Mouse (Mus musculus) kidney, embryonic 14.5 days (tissue): ENCODE results near the gene Pigm. TPM values are rescaled to one million over a fixed set of nuclear protein-coding genes. Genes with fewer than 3 reads are reported as not detected.

ENCODE experiments used
- ATAC-seq: fragments of 200-750 bp; cut with Nextera tagmentation; 2 replicates; pipeline ENCODE4 v1.8.0; 2017; ENCODE audit warnings: moderate number of reproducible peaks, mild to moderate bottlenecking, moderate TSS enrichment, moderate library complexity; ENCODE audit not compliant: low FRiP score, low TSS enrichment
- H3K27ac ChIP-seq: fragments of 300-500 bp; sonication (generic); 2 replicates; pipeline ENCODE4 v1.5.1; 2014; ENCODE audit warnings: low read depth, mild to moderate bottlenecking, low read length, moderate library complexity, mixed read lengths
- H3K27me3 ChIP-seq: fragments of 300-500 bp; sonication (generic); 2 replicates; pipeline ENCODE4 v1.6.1; 2014; ENCODE audit warnings: mild to moderate bottlenecking, low read length; ENCODE audit not compliant: control insufficient read depth, insufficient read depth
- H3K36me3 ChIP-seq: fragments of 300-500 bp; sonication (generic); 2 replicates; pipeline ENCODE4 v1.6.1; 2014; ENCODE audit warnings: low read length, mixed read lengths; ENCODE audit not compliant: control insufficient read depth, insufficient read depth
- H3K4me1 ChIP-seq: fragments of 300-500 bp; sonication (generic); 2 replicates; pipeline ENCODE4 v1.6.1; 2014; ENCODE audit warnings: low read length, mixed read lengths; ENCODE audit not compliant: control insufficient read depth, insufficient read depth
- H3K4me2 ChIP-seq: fragments of 300-500 bp; sonication (generic); replicated peaks from 2 replicates; pipeline ENCODE4 v1.6.1; 2014; ENCODE audit warnings: low read depth, mild to moderate bottlenecking, low read length
- H3K4me3 ChIP-seq: fragments of 300-500 bp; sonication (generic); 2 replicates; pipeline ENCODE4 v1.5.1; 2014; ENCODE audit warnings: mild to moderate bottlenecking, low read length
- H3K9ac ChIP-seq: fragments of 300-500 bp; sonication (generic); 2 replicates; pipeline ENCODE4 v1.6.1; 2014; ENCODE audit warnings: low read depth, mild to moderate bottlenecking, low read length, moderate library complexity
- H3K9me3 ChIP-seq: fragments of 300-500 bp; sonication (generic); 2 replicates; pipeline ENCODE4 v1.6.1; 2016; ENCODE audit warnings: low read length; ENCODE audit not compliant: control insufficient read depth
- WGBS: fragments of 180-500 bp; shearing (Covaris S2); extraction: QIAGEN DNeasy Blood & Tissue Kit; methylation state at CpG from one replicate; pipeline ENCODE4 v1.1.7; 2014; 5-methylcytosine and 5-hydroxymethylcytosine counted together
- polyA plus RNA-seq: library from polyadenylated mRNA; unstranded; fragments of >200 nt; fragmentation: Nextera tagmentation; extraction: Ambion mirVana; gene quantifications from 2 replicates; pipeline ENCODE4 v1.2.1, GENCODE M21; 2014

The Pigm gene
- 9.5 and 12.1 TPM in 2 replicates for polyA plus RNA-seq

- Histone ChIP-seq H3K36me3 (peaks cover 9% of the 10 kb centered on the region; the same call in 1 of the 2 replicates), H3K4me3 (peak within 1 kb of the TSS; percentile 96), H3K9me3 (no peaks in the 10 kb centered on the region), H3K27ac (peak within 1 kb of the TSS; percentile 76; the same call in 1 of the 2 replicates), H3K27me3 (no peaks in the 10 kb centered on the region), H3K4me2 (peak within 1 kb of the TSS; percentile 95), H3K9ac (peak within 1 kb of the TSS; percentile 87), H3K4me1 (peaks cover 12% of the 10 kb centered on the region)
- ATAC-seq: peak; percentile 99
- WGBS: under 1% methylated on average over 39 of the region's 39 CpGs
Observed at GRCm38 (mm10) chr1:172376198-172376667, at the start of gene Pigm. TSS of gene Pigm (plus strand) at chr1:172376546.

- Histone ChIP-seq H3K9ac (peak overlapping the region; percentile 38; the same call in 1 of the 2 replicates), H3K27ac (no peak overlapping the region), H3K4me2 (peak overlapping the region; percentile 71), H3K4me1 (no peaks in the 10 kb centered on the region), H3K9me3 (no peaks in the 10 kb centered on the region), H3K4me3 (peak overlapping the region; percentile 42), H3K36me3 (no peaks in the 10 kb centered on the region), H3K27me3 (peaks cover 44% of the 10 kb centered on the region)
- ATAC-seq: no peak
- 63% methylated on average over 11 of the region's 11 CpGs for WGBS
Observed at GRCm38 (mm10) chr1:172326684-172327083, 49.7 kb upstream of the Pigm start.

GRCm38 (mm10) chr1:172327206-172328001, 48.9 kb upstream of the Pigm start:
- no peaks in the 10 kb centered on the region for H3K9me3 ChIP-seq
- no peak overlapping the region for H3K9ac ChIP-seq
- no peak overlapping the region for H3K27ac ChIP-seq
- H3K27me3 ChIP-seq: peaks cover 44% of the 10 kb centered on the region
- no peaks in the 10 kb centered on the region for H3K36me3 ChIP-seq
- no peak for ATAC-seq
- H3K4me3 ChIP-seq: no peak overlapping the region
- 74% methylated on average over 16 of the region's 16 CpGs for WGBS
- no peaks in the 10 kb centered on the region for H3K4me1 ChIP-seq
- no peak overlapping the region for H3K4me2 ChIP-seq

GRCm38 (mm10) chr1:172328041-172328440, 48.3 kb upstream of the Pigm start:
- no peaks in the 10 kb centered on the region for H3K4me1 ChIP-seq
- no peaks in the 10 kb centered on the region for H3K9me3 ChIP-seq
- no peak for ATAC-seq
- H3K36me3 ChIP-seq: no peaks in the 10 kb centered on the region
- WGBS: 77% methylated on average over 3 of the region's 3 CpGs
- peaks cover 44% of the 10 kb centered on the region for H3K27me3 ChIP-seq
- H3K4me3 ChIP-seq: no peak overlapping the region
- no peak overlapping the region for H3K4me2 ChIP-seq
- H3K27ac ChIP-seq: no peak overlapping the region
- H3K9ac ChIP-seq: no peak overlapping the region

- no peaks in the 10 kb centered on the region for H3K36me3 ChIP-seq
- 73% methylated on average over 7 of the region's 7 CpGs for WGBS
- H3K4me3 ChIP-seq: no peak overlapping the region
- H3K4me1 ChIP-seq: no peaks in the 10 kb centered on the region
- peaks cover 44% of the 10 kb centered on the region for H3K27me3 ChIP-seq
- no peak overlapping the region for H3K9ac ChIP-seq
- ATAC-seq: no peak
- H3K27ac ChIP-seq: no peak overlapping the region
- no peaks in the 10 kb centered on the region for H3K9me3 ChIP-seq
- no peak overlapping the region for H3K4me2 ChIP-seq
Observed at GRCm38 (mm10) chr1:172328461-172328860, 47.9 kb upstream of the Pigm start.

GRCm38 (mm10) chr1:172329131-172329530, 47.2 kb upstream of the Pigm start, which contains the start of gene Kcnj9:
TSS of gene Kcnj9 (minus strand) at chr1:172329318.
- no peaks in the 10 kb centered on the region for H3K4me1 ChIP-seq
- H3K36me3 ChIP-seq: no peaks in the 10 kb centered on the region
- peaks cover 44% of the 10 kb centered on the region for H3K27me3 ChIP-seq
- H3K27ac ChIP-seq: no peak within 1 kb of the TSS
- no peak within 1 kb of the TSS for H3K4me3 ChIP-seq
- no peaks in the 10 kb centered on the region for H3K9me3 ChIP-seq
- WGBS: 35% methylated on average over 9 of the region's 9 CpGs
- no peak within 1 kb of the TSS for H3K4me2 ChIP-seq
- H3K9ac ChIP-seq: no peak within 1 kb of the TSS
- ATAC-seq: no peak

GRCm38 (mm10) chr1:172329616-172330015, 46.7 kb upstream of the Pigm start:
- WGBS: 63% methylated on average over 6 of the region's 6 CpGs
- ATAC-seq: no peak
- Histone ChIP-seq H3K4me3 (no peak overlapping the region), H3K27me3 (peaks cover 44% of the 10 kb centered on the region), H3K4me2 (no peak overlapping the region), H3K4me1 (no peaks in the 10 kb centered on the region), H3K9me3 (no peaks in the 10 kb centered on the region), H3K9ac (no peak overlapping the region), H3K36me3 (no peaks in the 10 kb centered on the region), H3K27ac (no peak overlapping the region)

- 80% methylated on average over 8 of the region's 8 CpGs for WGBS
- no peak overlapping the region for H3K4me2 ChIP-seq
- H3K4me1 ChIP-seq: no peaks in the 10 kb centered on the region
- H3K4me3 ChIP-seq: no peak overlapping the region
- no peak for ATAC-seq
- peaks cover 27% of the 10 kb centered on the region for H3K27me3 ChIP-seq
- no peak overlapping the region for H3K27ac ChIP-seq
- H3K36me3 ChIP-seq: no peaks in the 10 kb centered on the region
- no peaks in the 10 kb centered on the region for H3K9me3 ChIP-seq
- no peak overlapping the region for H3K9ac ChIP-seq
Observed at GRCm38 (mm10) chr1:172331422-172331947, 44.9 kb upstream of the Pigm start.

- no peaks in the 10 kb centered on the region for H3K9me3 ChIP-seq
- no peak overlapping the region for H3K27ac ChIP-seq
- no peak overlapping the region for H3K4me3 ChIP-seq
- no peak overlapping the region for H3K4me2 ChIP-seq
- peaks cover 22% of the 10 kb centered on the region for H3K27me3 ChIP-seq
- ATAC-seq: no peak
- 81% methylated on average over 2 of the region's 2 CpGs for WGBS
- H3K9ac ChIP-seq: no peak overlapping the region
- no peaks in the 10 kb centered on the region for H3K4me1 ChIP-seq
- no peaks in the 10 kb centered on the region for H3K36me3 ChIP-seq
Observed at GRCm38 (mm10) chr1:172332925-172333324, 43.4 kb upstream of the Pigm start.
